Mouse (Mus musculus): ENCODE measurements around the gene Snrnp40.

- TF ChIP-seq POLR2A (IDR thresholded peaks at IDR 0.05; ENCODE audit: low read depth, low read length) (no peak), CTCF (conservative IDR thresholded peaks at IDR 0.05; ENCODE audit: insufficient read depth, insufficient read length, low read depth, low read length) (no peak)
These were observed 47.4 kb upstream of the Snrnp40 start for GRCm38 (mm10) chr4:130312526-130312925.

Measured in kidney, adult 2 months (tissue).